Mouse (Mus musculus) cerebellum, postnatal 25 days (tissue): Measurements from ENCODE around the gene Ccdc43.

ENCODE experiments used
- DNase-seq, 2 experiments: peaks; one replicate each; pipeline ENCODE4 v3.0.0; 2021; ENCODE audit warnings: mixed read lengths in 2 of 2

The Ccdc43 gene

DNA sequence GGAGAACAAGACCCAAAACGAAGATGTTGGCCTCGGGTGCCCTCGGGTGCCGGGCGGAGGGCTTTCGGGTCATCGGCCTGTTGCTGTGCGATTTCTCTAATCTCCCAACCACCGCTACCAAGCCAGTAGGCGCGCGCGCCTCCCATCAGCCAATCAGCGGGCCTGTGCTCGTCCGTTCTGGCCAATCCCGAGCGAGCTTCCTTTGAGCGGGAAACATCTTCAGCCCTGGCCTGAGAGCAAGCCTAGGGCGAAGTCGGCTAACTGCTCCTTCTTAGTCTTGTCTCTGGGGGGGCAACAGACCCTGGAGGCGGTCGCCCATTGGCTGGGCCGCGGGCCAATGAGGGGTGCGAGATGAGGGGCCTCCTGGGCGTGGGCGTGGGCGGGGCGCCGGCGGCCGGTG lies 32.4 kb downstream of the Ccdc43 start:
- no peak for DNase-seq

DNA sequence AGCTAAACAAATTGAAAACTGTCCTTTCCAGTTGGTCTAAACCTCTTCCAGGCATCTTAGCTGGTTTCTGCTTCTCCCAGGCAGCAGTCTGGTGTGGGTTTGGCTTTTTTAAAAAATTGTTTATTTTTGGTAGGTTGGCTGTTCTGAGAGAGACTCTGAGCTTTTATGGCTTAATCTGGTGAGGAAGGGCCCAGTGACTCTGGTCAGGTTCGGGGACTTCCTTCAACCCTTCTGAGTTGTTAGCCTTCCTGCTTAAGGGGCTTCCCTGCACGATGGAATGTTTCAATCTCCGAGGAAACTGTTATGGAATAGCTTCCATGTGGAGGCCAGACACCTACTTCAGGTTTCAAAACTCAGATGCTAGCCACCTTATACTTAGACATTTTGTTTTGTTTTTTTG lies 34.2 kb downstream of the Ccdc43 start, which contains the start of gene Meioc:
Gene Meioc (plus strand): TSS at position 301 of the 400 bp plus-strand sequence.
- no peak for DNase-seq

DNA sequence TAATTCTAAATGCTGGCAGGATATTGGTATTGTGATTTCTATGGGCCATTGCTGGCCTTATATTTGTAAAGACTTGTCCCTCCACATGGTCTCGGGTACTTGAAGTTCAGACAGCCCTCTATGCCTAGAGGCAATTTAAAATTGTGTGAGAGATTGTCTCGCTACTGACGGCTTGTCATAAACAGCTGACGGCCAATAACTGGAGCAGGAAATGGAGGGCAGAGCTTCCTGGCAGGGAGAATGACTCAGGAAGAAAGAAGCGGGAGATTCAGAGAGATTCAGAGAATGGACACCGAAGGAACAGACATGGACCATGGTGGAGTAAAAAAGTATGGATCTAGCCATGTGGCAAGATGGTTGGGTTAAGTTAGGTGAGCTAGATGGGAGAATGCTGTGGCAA lies 40.7 kb downstream of the Ccdc43 start:
- DNase-seq, result no peak

DNA sequence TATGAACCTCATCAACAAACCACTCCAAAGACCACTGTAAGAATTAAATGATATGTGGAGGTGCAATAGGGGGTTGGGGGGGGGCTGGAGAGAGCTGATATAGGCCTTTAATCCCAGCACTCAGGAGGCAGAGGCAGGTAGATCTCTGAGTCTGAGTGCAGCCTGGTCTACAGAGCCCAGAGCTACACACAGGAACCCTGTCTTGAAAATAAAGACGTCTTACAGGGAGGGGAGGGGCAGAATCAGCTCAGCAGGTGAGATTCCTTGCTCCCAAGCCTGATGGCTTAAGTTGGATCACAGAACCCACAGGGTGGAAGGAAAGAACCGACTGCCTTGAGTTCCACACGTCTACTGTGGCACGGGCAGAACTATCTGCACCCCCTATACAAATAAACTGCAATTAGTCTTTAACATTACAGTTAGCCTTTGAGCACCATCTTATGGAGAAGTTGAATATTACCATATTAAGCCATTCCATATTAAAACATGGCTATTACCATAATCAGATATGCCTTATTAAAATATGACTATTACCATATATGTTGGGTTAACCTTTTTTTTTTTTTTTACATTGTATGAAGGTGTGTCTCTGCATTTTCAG lies 41.2 kb downstream of the Ccdc43 start:
- DNase-seq, result no peak

DNA sequence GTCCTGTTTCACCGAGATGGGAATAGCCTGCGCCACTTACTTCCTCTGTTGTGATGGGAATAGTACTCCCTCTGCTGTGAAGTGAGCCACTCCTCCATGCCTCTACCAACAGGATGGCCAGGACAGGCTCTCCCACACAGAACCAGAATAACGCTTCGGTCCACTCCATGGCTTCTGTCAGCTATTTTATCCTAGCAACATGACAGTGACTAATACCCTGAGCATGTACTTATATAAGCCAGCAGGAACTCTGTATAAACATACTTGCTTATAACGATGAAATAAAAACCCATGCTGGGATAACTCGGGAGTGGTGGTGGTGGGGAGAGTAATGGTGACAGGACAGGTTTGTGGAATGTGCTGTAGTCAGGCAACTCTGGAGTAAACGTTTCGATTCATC lies 41.7 kb downstream of the Ccdc43 start:
- no peak for DNase-seq

DNA sequence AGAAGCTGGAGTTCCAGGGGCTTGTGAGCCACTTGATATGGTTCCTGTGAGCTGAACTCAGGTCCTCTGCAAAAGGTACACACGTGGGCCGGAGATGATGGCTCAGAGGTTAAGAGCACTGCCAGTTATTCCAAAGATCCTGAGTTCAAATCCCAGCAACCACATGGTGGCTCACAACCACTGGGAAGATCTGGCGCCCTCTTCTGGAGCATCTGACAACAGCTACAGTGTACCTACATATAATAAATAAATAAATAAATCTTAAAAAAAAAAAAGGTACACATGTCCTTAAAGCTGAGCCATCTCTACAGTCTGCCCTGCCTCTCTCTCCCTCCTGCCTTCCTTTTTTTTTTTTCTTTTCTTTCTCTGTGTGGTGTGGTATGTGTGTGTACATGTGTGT lies 44.7 kb downstream of the Ccdc43 start:
- DNase-seq, result peak in 1 of 2 experiments; percentile 29

DNA sequence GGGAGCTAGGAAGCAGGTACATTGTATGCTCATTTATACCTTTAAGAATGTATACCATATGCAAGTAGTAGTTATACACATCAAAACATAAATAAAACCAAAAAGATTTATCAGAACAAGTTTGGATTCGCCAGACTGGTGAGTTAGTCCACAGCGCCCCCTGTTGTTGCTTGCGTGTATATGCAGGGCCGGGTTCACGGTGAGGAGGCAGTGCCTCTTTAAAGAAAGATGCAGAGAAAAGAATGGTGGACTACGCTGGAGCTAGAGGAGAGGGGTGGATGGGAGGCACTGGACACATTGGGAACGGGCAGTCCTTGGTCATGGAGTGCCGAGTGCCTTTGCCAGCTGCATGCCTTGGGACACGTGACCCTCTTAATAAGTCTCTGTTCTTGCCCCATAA lies 46.2 kb downstream of the Ccdc43 start:
- DNase-seq, result peak; percentile 72 to 84

DNA sequence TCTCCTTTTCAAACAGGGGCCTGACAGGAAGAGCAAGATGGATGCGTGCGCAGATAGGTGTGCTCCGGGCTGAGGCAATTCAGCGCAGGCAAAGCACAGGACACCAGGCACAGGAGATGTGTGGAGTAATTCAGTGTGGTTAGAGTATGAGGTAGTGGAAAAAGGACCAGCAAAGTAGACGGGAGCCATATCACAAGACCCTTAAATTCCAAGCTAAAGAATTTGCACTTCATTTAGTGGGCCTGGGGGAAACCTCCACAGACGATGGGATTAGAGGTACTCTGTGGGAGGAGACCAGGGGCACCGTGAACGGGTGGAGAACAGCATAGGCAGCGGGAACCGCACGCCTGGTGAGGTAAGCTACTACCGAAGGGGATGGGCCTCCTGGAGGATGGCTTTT lies 49.7 kb downstream of the Ccdc43 start:
- no peak for DNase-seq

DNA sequence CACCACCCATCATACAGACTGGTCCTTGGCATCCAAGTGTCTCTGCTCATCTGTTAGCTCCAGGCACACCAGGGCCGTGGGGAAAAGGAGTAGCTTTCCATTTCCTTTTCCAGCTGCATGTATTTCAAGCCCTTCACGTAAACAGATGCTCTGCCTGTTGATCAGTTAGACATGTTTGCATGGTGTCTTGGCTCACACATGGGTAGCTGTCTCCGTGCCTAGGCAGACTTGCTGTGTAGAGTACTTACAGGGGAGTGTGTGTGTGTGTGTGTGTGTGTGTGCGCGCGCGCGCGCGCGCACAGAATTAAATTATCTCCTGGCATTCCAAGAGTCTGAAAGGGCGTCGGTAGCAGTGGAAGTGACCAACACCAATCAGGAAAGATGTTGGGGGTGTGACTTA lies 51.4 kb downstream of the Ccdc43 start:
- no peak for DNase-seq

DNA sequence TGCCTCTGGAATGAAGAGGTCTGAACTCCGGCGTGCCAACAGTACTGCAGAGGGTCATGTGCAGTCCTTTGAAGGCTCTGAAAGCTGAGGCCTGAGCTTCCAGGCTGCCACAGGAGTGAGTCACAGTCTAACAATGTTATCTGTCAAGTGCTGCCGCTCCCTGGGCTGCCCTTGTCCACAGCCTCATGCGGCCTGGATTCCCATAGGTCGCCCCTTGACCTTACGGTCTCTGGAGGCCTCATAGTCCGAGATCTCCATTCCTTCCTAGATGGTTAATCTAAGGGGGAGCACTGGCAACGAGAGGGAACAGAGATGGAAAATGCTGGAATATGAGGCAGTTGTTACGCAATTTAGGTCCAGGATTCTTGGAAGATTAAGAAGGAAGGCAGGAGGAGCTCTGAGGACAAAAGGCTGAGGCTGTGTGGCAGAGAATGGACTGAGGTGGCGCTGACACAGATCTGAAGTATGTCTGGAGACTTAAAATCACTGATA lies 53.6 kb downstream of the Ccdc43 start:
- DNase-seq, result no peak

DNA sequence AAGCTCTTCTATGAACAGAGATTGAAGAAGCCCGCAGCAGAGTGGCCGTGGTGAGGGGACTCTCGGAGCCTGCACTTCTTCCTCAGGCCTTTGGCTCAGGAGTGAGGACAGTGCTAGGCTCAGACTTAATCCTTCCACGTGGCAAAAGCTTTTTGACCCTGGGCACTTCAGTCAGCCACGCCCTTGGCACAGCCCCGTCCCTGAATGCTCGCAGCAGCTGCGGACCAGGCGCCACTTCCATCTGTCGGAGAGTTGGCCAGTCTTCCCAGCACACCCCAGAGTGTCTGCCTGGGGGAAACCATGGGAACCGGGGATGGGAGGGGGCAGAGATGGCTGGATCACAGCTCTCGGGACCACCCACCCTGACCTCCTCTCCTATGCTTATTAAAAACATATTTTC lies 60.7 kb downstream of the Ccdc43 start:
- no peak for DNase-seq
